Mouse (Mus musculus) adrenal gland, adult 18-20 months (tissue): ENCODE data around the gene Fancb. TPM values are rescaled to one million over a fixed set of nuclear protein-coding genes. Genes with fewer than 3 reads are reported as not detected.

Source experiments
- DNase-seq, 2 experiments: peaks; one replicate each; pipeline ENCODE4 v3.0.0; 2021 to 2022; ENCODE audit warnings: low spot score in 2 of 2
- long read RNA-seq, 2 experiments: library from polyadenylated mRNA; stranded (forward); transcript quantifications; one replicate each; pipeline ENCODE4 v2.0.0; 2021
- total RNA-seq, 2 experiments: library from RNA; stranded (reverse); gene quantifications; 1 replicate in 1 of 2; 2 replicates in 1 of 2; pipeline ENCODE4 v1.2.3; 2021

The Fancb gene
- total RNA-seq = 1 to 10 TPM in 1 of 2 experiments, under 1 TPM in 1; 0.83 to 1.0 TPM
- long read RNA-seq, experiment 1 = 0 reads
- long read RNA-seq, experiment 2, partial matches to known transcripts = 0 of 1 reads
- long read RNA-seq, experiment 2, other reads (novel, unspliced or antisense) = 0 of 1 reads

DNA sequence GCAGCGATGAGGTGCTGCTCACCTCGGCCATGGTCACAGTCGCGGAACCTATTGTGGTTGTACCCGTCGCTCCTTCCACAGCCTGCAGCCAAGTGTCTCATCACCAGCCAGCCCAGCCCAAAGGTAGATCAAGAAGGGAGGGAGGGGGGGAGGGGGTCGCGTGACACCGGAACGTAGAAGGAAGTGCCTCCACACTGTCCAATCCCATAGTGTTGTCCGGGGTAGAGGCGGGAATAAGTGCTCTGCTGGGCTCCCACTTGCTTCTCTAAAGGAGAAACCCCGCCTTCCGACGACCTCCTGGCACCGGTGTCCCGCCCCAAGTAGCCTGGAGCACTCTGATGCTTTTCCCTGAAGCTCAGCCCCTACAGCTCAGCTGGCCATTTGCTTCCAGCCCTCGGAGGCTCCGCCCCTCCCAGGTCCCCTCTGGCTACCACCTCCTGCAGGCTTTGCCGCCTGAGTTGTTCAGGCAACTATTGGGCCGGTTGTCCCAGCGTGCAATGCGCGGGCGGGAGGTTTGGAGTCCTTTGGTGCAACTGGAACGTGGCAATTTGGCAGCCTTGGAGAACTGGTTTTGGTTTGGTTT is at the start of gene Fancb, which contains the start of gene Mospd2:
Fancb (plus strand) TSS at position 400 of the 583 bp plus-strand sequence.
Mospd2 (minus strand) TSS at position 183 of the 583 bp plus-strand sequence.
- peak; percentile 53 for DNase-seq

DNA sequence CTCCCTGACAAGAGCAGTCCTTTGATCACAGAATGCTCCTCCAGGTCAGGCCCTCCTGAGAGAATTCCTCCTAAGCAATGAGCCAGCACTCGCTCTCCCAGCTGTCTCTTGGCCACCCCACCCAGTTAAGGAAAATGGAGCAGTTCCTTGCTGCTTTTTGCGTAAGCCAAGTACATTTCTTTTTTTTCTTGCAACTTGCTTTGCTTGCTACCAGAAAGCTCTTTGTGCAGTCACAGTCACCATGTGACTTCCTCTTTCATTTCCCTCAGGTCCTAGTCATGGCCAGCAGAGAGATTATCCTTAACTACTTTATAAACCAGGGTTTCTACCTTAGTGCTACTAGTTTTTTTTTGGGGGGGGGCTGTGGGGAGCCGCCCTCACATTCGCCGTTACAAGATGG is 38.9 kb upstream of the Fancb start:
- no peak for DNase-seq

DNA sequence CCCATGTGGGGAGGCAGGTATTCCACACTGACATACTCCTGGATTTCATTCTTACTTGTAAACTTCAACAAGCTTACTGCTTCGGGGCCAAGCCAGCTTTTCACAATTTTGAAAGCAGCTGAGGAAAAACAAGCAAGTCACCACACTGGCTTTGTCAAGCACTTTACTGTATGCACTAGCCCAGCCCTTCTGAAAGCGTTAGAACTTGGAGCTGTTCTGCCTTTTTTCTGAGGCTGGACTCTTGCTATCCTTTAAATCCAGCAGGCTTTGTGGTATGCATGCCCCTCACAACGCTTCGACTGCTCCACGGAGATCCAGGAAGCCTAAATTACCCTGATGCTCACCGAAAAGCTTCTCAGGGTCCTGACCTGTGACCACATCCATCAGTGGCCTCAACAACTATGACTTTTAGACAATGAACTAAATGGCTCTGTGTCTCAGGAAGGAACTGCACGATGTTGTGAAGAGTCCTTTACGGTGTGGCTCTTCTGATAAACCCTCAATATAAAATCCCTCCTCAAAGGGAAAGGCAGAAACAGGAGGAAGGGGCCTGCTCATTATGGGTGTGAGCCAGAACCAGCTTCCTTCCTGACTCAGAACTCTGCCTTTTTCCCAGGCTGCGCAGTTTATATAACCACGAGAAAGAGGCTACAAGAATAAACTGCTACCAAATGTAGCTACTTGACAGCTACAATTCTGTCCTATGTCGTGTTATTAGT is 28.4 kb upstream of the Fancb start:
- DNase-seq = no peak

DNA sequence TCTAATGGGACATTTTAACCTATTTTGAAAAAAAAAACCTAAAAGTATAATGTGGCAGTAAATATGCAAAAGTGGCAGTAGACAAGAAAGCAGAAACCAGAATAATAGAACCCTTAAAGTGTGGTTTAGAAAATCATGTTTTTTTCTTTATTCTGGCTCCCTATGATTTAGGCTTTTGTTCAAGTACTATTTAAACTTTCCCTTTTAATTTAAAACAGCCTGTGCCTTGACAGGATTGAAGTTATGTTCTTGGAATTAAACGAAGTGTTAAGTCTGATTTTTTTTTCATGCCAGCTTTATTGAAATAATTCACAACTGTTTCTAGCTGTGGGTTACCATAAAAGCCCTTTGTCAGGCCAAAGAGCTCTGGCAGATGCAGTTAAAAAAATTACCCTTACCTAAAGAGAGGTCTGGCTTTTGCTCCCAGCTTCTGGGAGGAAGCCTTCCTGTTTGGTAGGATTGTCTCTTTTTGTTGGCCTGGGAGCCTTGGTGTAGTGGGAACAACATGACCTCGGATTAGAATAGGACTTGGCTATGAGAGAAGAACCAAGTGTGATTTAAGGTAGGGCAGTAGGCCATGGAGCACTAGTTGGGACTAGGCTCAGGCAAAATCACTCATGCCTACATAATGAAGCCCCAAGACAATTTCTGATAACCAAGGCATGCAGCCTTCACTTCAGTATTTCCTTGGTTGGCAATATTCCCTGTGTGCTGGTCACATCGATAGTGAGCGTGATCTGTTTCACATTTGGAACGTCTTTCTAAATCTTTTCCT is 27.6 kb upstream of the Fancb start:
- no peak for DNase-seq

DNA sequence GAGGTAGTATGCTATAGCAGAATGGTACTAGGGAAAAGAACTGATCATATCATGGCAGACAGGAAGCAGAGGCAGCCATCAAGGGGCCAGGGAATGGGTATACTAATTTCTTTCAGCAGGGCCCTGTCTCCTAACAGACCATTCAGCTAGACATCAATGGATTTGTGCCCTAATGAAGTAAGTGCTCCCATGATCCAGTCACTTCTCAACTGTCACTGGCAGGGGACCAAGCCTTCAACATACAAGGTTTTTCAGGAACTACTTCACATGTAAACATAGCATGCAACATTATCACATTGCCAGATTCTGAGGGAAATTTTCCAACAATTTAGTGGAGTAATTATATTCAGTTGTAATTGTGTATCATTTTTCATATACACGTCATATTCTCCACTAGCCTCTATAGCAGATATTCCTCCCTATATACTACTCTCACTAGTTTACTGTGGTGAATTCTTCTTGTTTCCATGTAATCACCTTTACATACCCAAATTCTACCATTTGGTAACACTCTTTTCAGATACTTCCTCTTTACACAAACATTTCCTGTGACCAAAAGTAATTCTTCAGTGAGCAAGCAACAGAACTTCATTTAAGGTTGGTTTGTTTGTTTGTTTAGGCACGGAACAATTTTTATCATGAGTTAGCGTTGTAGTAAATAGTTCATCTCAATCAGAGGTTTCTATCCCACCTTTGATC is 14.5 kb upstream of the Fancb start:
- DNase-seq = no peak

DNA sequence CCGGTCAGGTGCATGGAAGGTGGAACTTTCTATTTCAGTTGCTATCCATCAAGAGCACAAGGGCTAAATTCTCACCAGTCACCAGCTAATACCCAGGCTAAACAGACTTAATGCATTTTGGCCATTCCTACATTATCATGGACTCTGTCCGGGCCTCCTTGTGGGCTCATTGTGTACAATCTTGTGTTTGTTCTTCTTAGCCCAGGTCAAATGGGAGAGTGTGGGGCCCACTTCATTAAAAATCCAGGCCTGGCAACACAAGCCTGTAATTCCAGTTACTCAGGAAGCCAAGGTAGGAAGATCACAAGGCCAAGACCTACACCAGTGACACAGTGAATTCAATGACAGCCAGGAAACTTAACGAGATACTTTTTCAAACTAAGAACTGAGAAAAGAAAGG is 9.2 kb upstream of the Fancb start:
- no peak for DNase-seq

DNA sequence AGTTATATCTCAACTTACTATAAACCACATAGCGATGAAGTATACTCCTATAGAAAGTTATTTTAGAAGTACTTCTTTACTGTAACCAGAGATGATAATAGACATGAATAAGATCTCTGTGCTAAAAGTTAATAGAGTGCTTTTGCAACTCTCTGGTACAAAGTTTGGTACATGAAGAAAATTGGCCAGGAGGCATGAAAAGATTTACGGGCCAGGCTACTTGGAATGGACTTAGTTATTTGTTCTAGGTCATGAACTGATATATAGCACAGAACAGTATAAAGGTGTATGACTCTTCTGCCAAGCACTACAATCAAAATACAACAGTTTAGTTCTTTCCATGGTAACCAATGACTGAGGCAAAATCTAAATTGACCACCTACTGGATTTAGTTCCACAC is 1.5 kb upstream of the Fancb start:
- no peak for DNase-seq

DNA sequence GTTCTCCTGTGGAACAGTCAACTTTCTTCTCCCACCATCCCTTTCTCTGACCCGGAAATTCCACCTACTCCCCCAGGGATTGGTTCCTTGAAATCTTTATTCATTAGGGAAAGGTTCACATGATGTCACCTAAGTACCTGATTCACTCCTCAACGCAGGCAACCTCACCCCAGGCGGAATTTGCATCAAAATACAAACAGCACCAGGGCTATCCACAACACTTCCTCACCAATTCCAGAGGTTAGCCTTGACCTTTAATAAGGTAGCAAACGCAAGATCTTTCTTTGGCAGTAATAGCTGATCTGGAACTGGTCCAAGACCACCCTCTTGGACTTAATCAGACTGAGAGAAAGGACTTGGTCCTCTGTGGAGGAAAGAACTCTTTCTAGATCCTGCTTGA is 22.7 kb downstream of the Fancb start:
- DNase-seq = no peak

DNA sequence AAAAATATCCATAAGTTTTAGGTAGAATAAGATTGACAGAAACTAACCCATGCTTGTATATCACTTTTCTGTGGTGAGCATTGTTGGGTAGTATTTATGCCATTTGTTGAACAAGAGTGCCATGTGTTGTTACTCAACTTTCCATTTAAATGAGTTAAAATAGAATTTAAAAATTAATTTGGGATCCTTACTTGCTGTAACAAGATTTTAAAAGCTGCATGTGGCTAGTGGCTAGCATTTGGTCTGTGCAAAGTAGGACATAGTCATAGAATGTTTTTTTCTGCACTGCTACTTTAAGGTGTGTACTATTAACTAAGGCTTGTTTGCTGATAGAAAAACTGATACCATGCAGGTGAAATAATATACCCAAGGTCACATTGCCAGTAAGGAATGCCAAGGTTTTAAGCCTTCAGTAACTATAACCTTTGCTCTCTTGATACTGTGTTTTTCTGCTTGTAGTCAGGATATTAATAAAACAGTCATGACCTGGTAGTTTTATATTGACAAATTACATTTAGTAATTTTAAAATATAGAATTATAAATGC is 24.5 kb downstream of the Fancb start, which contains the start of gene Gm17604:
Gm17604 (minus strand) TSS at position 51 of the 546 bp plus-strand sequence.
- no peak for DNase-seq

Other genes with a start within 250 kb of the Fancb start
- 10 to 100 TPM; 16.3 to 30.8 TPM for gene Mospd2, start 217 bp upstream of the Fancb start, total RNA-seq
- not detected for gene Gm17604, start 24.2 kb downstream of the Fancb start, total RNA-seq